Mouse (Mus musculus): ENCODE measurements at regions not wholly inside any gene's neighbourhood (a gene's known extent, or its start where the extent isn't known, plus 50 kb on each side); places are given as distances from the start of the nearest gene placed in this dataset.

GRCm38 (mm10) chr8:10910954-10911353, 97.3 kb downstream of the Irs2 start:
- no peak for ATAC-seq (ENCODE audit: low read depth)
- 28% methylated on average over 6 of the region's 6 CpGs for WGBS (ENCODE audit: insufficient replicate concordance)

DNA sequence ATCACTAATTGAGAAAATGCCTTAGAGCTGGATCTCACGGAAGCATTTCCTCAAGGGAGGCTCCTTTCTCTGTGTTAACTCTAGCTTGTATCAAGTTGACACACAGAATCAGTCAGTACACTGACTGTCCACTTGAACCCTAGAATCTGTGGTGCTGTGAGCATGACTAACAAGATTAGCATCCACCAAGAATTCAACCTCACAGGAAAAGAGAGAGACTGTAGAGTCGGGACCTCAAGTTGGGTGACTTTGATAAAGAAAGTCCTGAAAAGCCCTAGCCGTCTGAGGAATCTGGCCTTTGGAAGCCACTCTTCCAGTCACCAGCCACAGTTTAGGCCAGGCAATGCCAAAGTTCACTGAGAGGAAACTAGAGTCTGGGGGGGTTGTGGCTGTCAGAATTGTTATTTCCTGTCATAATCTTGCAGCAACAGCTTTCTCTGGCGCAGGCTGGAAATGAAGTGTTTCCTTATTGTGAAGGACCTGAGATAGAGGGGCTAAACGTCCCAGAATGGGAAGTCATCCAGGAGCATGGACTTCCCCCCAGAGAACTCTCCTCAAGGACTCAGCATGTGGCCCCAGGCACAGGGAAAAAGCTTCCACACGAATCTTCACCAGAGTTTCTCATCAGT, 97.9 kb downstream of the Irs2 start:
- Histone ChIP-seq H3K9ac (ENCODE audit: low read depth, low read length) (no peak overlapping the region), H3K9me3 (replicated peaks; ENCODE audit: control insufficient read depth, low read length) (no peaks in the 10 kb centered on the region), H3K36me3 (ENCODE audit: control insufficient read depth, insufficient read depth) (no peaks in the 10 kb centered on the region), H3K27me3 (ENCODE audit: control insufficient read depth, insufficient read depth, low read depth, low read length) (no peaks in the 10 kb centered on the region), H3K27ac (ENCODE audit: low read length) (no peak overlapping the region), H3K4me3 (ENCODE audit: low read depth, low read length) (no peak overlapping the region), H3K4me2 (ENCODE audit: low read depth, low read length) (no peak overlapping the region), H3K4me1 (ENCODE audit: control insufficient read depth, low read depth, low read length) (peaks cover 5% of the 10 kb centered on the region)
- 12% methylated on average over 6 of the region's 6 CpGs for WGBS (ENCODE audit: insufficient replicate concordance)
- ATAC-seq (ENCODE audit: low read depth) = no peak

More at GRCm38 (mm10) chr8:10910954-10911353, 97.3 kb downstream of the Irs2 start:
- H3K36me3 ChIP-seq (ENCODE audit: control insufficient read depth, insufficient read depth) = no peaks in the 10 kb centered on the region
- H3K27ac ChIP-seq (ENCODE audit: low read length) = no peak overlapping the region
- no peak overlapping the region for H3K9ac ChIP-seq (ENCODE audit: low read depth, low read length)
- no peaks in the 10 kb centered on the region for H3K27me3 ChIP-seq (ENCODE audit: control insufficient read depth, insufficient read depth, low read depth, low read length)
- peaks cover 5% of the 10 kb centered on the region for H3K4me1 ChIP-seq (ENCODE audit: control insufficient read depth, low read depth, low read length)
- no peak overlapping the region for H3K4me2 ChIP-seq (ENCODE audit: low read depth, low read length)
- H3K4me3 ChIP-seq (ENCODE audit: low read depth, low read length) = no peak overlapping the region
- H3K9me3 ChIP-seq (replicated peaks; ENCODE audit: control insufficient read depth, low read length) = no peaks in the 10 kb centered on the region

DNA sequence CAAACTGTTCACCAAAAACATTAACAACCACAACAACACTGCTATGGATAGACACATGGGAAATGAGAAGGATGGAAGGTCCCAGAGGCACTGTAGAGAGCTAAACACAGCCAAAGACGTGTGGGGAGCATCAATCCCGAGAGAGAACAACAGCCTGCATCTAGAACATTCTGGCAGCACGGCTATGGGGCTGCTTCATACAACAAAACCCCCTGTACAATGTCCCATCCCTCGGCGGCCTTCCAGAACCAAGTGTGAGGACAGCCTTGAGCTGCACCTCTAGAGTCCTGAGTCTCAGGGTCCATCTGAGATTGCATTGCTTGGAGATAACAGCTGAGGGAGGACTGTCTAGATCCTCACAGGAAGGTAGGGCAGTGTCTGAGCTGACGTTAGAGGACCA, 99.1 kb downstream of the Irs2 start:
- 55% methylated on average over 6 of the region's 6 CpGs for WGBS (ENCODE audit: insufficient replicate concordance)
- H3K4me2 ChIP-seq (ENCODE audit: low read depth, low read length) = no peak overlapping the region
- H3K9ac ChIP-seq (ENCODE audit: low read depth, low read length) = no peak overlapping the region
- H3K36me3 ChIP-seq (ENCODE audit: control insufficient read depth, insufficient read depth) = no peaks in the 10 kb centered on the region
- no peak for ATAC-seq (ENCODE audit: low read depth)
- peaks cover 5% of the 10 kb centered on the region for H3K4me1 ChIP-seq (ENCODE audit: control insufficient read depth, low read depth, low read length)
- H3K4me3 ChIP-seq (ENCODE audit: low read depth, low read length) = no peak overlapping the region
- H3K27me3 ChIP-seq (ENCODE audit: control insufficient read depth, insufficient read depth, low read depth, low read length) = no peaks in the 10 kb centered on the region
- H3K9me3 ChIP-seq (replicated peaks; ENCODE audit: control insufficient read depth, low read length) = no peaks in the 10 kb centered on the region
- H3K27ac ChIP-seq (ENCODE audit: low read length) = no peak overlapping the region

DNA sequence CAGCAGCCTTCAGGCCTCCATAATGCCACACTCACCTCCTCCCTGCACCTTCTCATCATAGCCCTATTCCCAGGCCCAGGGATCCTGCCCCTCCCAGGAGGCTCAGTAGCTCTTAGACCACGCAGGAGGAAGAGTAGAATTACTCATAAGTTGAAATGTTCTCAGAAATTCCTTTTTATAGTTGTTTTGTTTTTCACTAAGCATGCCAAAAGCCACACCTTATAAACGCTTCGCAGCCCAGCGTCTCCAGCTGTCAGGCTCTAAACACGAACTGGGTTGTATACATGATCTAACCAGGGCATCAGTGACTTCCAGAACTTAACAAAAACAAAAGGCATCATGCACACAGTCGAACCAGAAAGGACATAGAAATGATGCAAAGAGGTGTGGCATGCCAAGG, 101.9 kb downstream of the Irs2 start:
- Histone ChIP-seq H3K4me1 (ENCODE audit: control insufficient read depth, low read depth, low read length) (peaks cover 7% of the 10 kb centered on the region), H3K9ac (ENCODE audit: low read depth, low read length) (no peak overlapping the region), H3K27ac (ENCODE audit: low read length) (no peak overlapping the region), H3K27me3 (ENCODE audit: control insufficient read depth, insufficient read depth, low read depth, low read length) (no peaks in the 10 kb centered on the region), H3K9me3 (replicated peaks; ENCODE audit: control insufficient read depth, low read length) (no peaks in the 10 kb centered on the region), H3K4me2 (ENCODE audit: low read depth, low read length) (no peak overlapping the region), H3K4me3 (ENCODE audit: low read depth, low read length) (no peak overlapping the region), H3K36me3 (ENCODE audit: control insufficient read depth, insufficient read depth) (no peaks in the 10 kb centered on the region)
- 58% methylated on average over 6 of the region's 6 CpGs for WGBS (ENCODE audit: insufficient replicate concordance)
- no peak for ATAC-seq (ENCODE audit: low read depth)

- H3K9me3 ChIP-seq (replicated peaks; ENCODE audit: control insufficient read depth, low read length) = no peaks in the 10 kb centered on the region
- peaks cover 9% of the 10 kb centered on the region for H3K4me1 ChIP-seq (ENCODE audit: control insufficient read depth, low read depth, low read length)
- H3K36me3 ChIP-seq (ENCODE audit: control insufficient read depth, insufficient read depth) = no peaks in the 10 kb centered on the region
- no peak overlapping the region for H3K4me2 ChIP-seq (ENCODE audit: low read depth, low read length)
- no peak overlapping the region for H3K4me3 ChIP-seq (ENCODE audit: low read depth, low read length)
- H3K9ac ChIP-seq (ENCODE audit: low read depth, low read length) = no peak overlapping the region
- H3K27me3 ChIP-seq (ENCODE audit: control insufficient read depth, insufficient read depth, low read depth, low read length) = no peaks in the 10 kb centered on the region
- no peak overlapping the region for H3K27ac ChIP-seq (ENCODE audit: low read length)
- no peak for ATAC-seq (ENCODE audit: low read depth)
- WGBS (ENCODE audit: insufficient replicate concordance) = 73% methylated on average over 5 of the region's 5 CpGs
Measured at GRCm38 (mm10) chr8:10905761-10906160, 102.5 kb downstream of the Irs2 start.

DNA sequence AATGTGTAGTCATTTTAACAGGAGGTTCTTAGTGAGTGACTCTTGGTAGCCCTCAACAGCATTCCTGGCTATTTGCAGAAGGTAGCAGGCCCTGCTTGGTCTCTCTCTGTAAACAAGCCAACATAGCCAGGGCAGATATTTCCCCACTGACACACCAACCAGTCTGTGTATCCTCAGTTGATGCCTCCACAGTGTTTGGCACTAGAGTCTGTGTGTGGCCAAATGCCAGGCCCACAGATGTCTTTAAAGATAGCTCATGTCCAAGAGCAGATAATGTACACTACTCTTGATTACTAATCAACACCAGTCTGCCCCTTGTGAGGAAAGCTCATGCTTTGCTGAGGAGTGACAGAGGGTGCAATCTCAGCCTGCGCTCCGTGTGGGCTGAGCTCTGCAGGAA, 104.3 kb downstream of the Irs2 start:
- H3K36me3 ChIP-seq (ENCODE audit: control insufficient read depth, insufficient read depth) = no peaks in the 10 kb centered on the region
- ATAC-seq (ENCODE audit: low read depth) = no peak
- H3K4me1 ChIP-seq (ENCODE audit: control insufficient read depth, low read depth, low read length) = peaks cover 10% of the 10 kb centered on the region
- H3K27me3 ChIP-seq (ENCODE audit: control insufficient read depth, insufficient read depth, low read depth, low read length) = no peaks in the 10 kb centered on the region
- H3K27ac ChIP-seq (ENCODE audit: low read length) = no peak overlapping the region
- no peaks in the 10 kb centered on the region for H3K9me3 ChIP-seq (replicated peaks; ENCODE audit: control insufficient read depth, low read length)
- H3K9ac ChIP-seq (ENCODE audit: low read depth, low read length) = no peak overlapping the region
- H3K4me3 ChIP-seq (ENCODE audit: low read depth, low read length) = no peak overlapping the region
- H3K4me2 ChIP-seq (ENCODE audit: low read depth, low read length) = no peak overlapping the region
- WGBS (ENCODE audit: insufficient replicate concordance) = 64% methylated on average over 2 of the region's 2 CpGs

DNA sequence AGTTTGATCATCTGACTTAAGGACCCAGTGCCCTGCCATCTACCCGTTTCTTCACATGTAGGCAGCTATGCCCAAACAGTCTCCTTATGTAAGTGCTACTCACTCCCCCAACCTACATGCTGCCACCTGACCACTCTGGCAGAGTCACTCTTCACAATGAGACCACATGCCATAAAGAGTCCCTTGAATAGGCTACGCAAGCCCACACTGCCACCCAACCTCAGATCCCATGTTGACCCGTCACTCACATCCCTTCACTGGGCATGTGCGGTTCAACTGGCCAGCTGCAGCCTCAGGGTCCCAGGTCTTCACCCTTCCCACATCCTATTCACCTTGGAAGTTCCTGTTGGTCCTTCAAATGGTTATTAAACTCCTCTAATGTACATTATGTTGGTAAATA, 106.3 kb downstream of the Irs2 start:
- Histone ChIP-seq H3K9me3 (replicated peaks; ENCODE audit: control insufficient read depth, low read length) (no peaks in the 10 kb centered on the region), H3K4me1 (ENCODE audit: control insufficient read depth, low read depth, low read length) (peaks cover 12% of the 10 kb centered on the region), H3K9ac (ENCODE audit: low read depth, low read length) (no peak overlapping the region), H3K27me3 (ENCODE audit: control insufficient read depth, insufficient read depth, low read depth, low read length) (no peaks in the 10 kb centered on the region), H3K27ac (ENCODE audit: low read length) (no peak overlapping the region), H3K36me3 (ENCODE audit: control insufficient read depth, insufficient read depth) (no peaks in the 10 kb centered on the region), H3K4me3 (ENCODE audit: low read depth, low read length) (no peak overlapping the region), H3K4me2 (ENCODE audit: low read depth, low read length) (no peak overlapping the region)
- WGBS (ENCODE audit: insufficient replicate concordance) = 69% methylated on average over 4 of the region's 4 CpGs
- no peak for ATAC-seq (ENCODE audit: low read depth)

- H3K27me3 ChIP-seq (ENCODE audit: control insufficient read depth, insufficient read depth, low read depth, low read length) = no peaks in the 10 kb centered on the region
- H3K4me2 ChIP-seq (ENCODE audit: low read depth, low read length) = peak overlapping the region; percentile 12; the same call in 1 of the 2 replicates
- H3K27ac ChIP-seq (ENCODE audit: low read length) = no peak overlapping the region
- H3K4me1 ChIP-seq (ENCODE audit: control insufficient read depth, low read depth, low read length) = peaks cover 12% of the 10 kb centered on the region
- WGBS (ENCODE audit: insufficient replicate concordance) = 12% methylated on average over 3 of the region's 3 CpGs
- no peaks in the 10 kb centered on the region for H3K36me3 ChIP-seq (ENCODE audit: control insufficient read depth, insufficient read depth)
- peak; percentile 47; the same call in 1 of the 2 replicates for ATAC-seq (ENCODE audit: low read depth)
- H3K9ac ChIP-seq (ENCODE audit: low read depth, low read length) = no peak overlapping the region
- H3K9me3 ChIP-seq (replicated peaks; ENCODE audit: control insufficient read depth, low read length) = no peaks in the 10 kb centered on the region
- no peak overlapping the region for H3K4me3 ChIP-seq (ENCODE audit: low read depth, low read length)
Measured at GRCm38 (mm10) chr8:10901014-10901413, 107.2 kb downstream of the Irs2 start.

DNA sequence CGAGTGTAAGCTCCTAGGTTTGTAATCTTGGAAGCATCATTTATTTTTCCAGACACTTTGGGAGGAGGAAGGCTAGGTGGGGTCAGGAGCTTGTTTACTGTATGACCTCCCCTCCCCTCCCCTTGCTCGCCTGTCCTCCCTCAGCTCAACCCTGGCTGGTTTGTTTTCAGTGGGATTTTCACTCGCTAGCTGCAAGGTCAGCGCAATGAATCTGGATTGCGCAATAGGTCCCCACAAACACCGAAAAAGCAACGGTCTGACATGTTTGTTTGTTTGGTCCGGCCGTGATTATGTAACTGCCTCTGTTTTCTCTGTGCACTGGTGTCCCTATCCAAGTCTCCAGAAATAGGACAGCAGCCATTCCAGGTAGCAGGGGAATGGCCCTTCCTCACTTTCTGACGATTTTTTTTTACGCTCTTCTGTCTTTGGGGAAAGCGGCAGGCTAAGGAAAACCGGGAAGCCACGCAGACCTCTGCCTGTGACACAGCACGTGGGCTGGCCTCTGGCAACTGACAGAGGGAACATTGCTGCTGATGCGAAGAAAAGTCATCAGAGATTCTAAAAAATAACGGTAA, 108.6 kb downstream of the Irs2 start:
- ATAC-seq (ENCODE audit: low read depth) = peak; percentile 60
- Histone ChIP-seq H3K4me1 (ENCODE audit: control insufficient read depth, low read depth, low read length) (peaks cover 12% of the 10 kb centered on the region), H3K4me2 (ENCODE audit: low read depth, low read length) (peak overlapping the region; percentile 39), H3K36me3 (ENCODE audit: control insufficient read depth, insufficient read depth) (no peaks in the 10 kb centered on the region), H3K4me3 (ENCODE audit: low read depth, low read length) (peak overlapping the region; percentile 19; the same call in 1 of the 2 replicates), H3K9ac (ENCODE audit: low read depth, low read length) (no peak overlapping the region; the same call in 1 of the 2 replicates), H3K27ac (ENCODE audit: low read length) (peak overlapping the region; percentile 52), H3K27me3 (ENCODE audit: control insufficient read depth, insufficient read depth, low read depth, low read length) (no peaks in the 10 kb centered on the region), H3K9me3 (replicated peaks; ENCODE audit: control insufficient read depth, low read length) (no peaks in the 10 kb centered on the region)
- 10% methylated on average over 17 of the region's 17 CpGs for WGBS (ENCODE audit: insufficient replicate concordance)

Measured in liver, embryonic 16.5 days (tissue).